Mouse (Mus musculus) kidney, embryonic 16.5 days (tissue): ENCODE measurements at regions not wholly inside any gene's neighbourhood (a gene's known extent, or its start where the extent isn't known, plus 50 kb on each side); places are given as distances from the start of the nearest gene placed in this dataset.
"Not testable (repeated sequence)": the region's sequence is repeated elsewhere in the genome, so short reads cannot be mapped to it uniquely, and the experiment has no call there.

Experiments
- ATAC-seq: fragments of 200-750 bp; cut with Nextera tagmentation; 2 replicates; pipeline ENCODE4 v1.8.0; 2017; ENCODE audit warnings: moderate TSS enrichment; ENCODE audit not compliant: low FRiP score, low TSS enrichment
- H3K27ac ChIP-seq: fragments of 300-500 bp; sonication (generic); 2 replicates; pipeline ENCODE4 v1.5.1; 2014; ENCODE audit warnings: low read length
- H3K27me3 ChIP-seq: fragments of 300-500 bp; sonication (generic); 2 replicates; pipeline ENCODE4 v1.6.1; 2014; ENCODE audit warnings: low read length, control low read depth, mixed read lengths; ENCODE audit not compliant: insufficient read depth
- H3K36me3 ChIP-seq: fragments of 300-500 bp; sonication (generic); 2 replicates; pipeline ENCODE4 v1.6.1; 2014; ENCODE audit warnings: low read length, control low read depth, mixed read lengths; ENCODE audit not compliant: insufficient read depth
- H3K4me1 ChIP-seq: fragments of 300-500 bp; sonication (generic); 2 replicates; pipeline ENCODE4 v1.6.1; 2014; ENCODE audit warnings: low read length, control low read depth, mixed read lengths; ENCODE audit not compliant: insufficient read depth
- H3K4me2 ChIP-seq: fragments of 300-500 bp; sonication (generic); replicated peaks from 2 replicates; pipeline ENCODE4 v1.6.1; 2014; ENCODE audit warnings: low read depth, low read length
- H3K4me3 ChIP-seq: fragments of 300-500 bp; sonication (generic); 2 replicates; pipeline ENCODE4 v1.5.1; 2014; ENCODE audit warnings: mild to moderate bottlenecking, low read length
- H3K9ac ChIP-seq: fragments of 300-500 bp; sonication (generic); replicated peaks from 2 replicates; pipeline ENCODE4 v1.6.1; 2014; ENCODE audit warnings: low read length
- H3K9me3 ChIP-seq: fragments of 300-500 bp; sonication (generic); 2 replicates; pipeline ENCODE4 v1.6.1; 2016; ENCODE audit warnings: low read length, control low read depth
- WGBS: fragments of 180-500 bp; shearing (Covaris S2); extraction: QIAGEN DNeasy Blood & Tissue Kit; methylation state at CpG from one replicate; pipeline ENCODE4 v1.1.7; 2014; 5-methylcytosine and 5-hydroxymethylcytosine counted together

GRCm38 (mm10) chr6:112564119-112564518 lies 74.4 kb upstream of the Oxtr start:
- H3K9ac ChIP-seq, ATAC-seq, H3K4me1 ChIP-seq, H3K36me3 ChIP-seq, H3K4me3 ChIP-seq, H3K27me3 ChIP-seq, H3K9me3 ChIP-seq, H3K4me2 ChIP-seq, H3K27ac ChIP-seq: not testable (repeated sequence)
- 83% methylated on average over 5 of the region's 5 CpGs for WGBS

GRCm38 (mm10) chr6:112563659-112564058 lies 73.9 kb upstream of the Oxtr start:
- H3K27ac ChIP-seq, H3K36me3 ChIP-seq, H3K4me1 ChIP-seq, H3K4me2 ChIP-seq, ATAC-seq, H3K9me3 ChIP-seq, H3K27me3 ChIP-seq, H3K9ac ChIP-seq, H3K4me3 ChIP-seq: not testable (repeated sequence)
- WGBS: 96% methylated on average over 17 of the region's 17 CpGs

GRCm38 (mm10) chr6:112562039-112562438 lies 72.3 kb upstream of the Oxtr start:
- H3K9ac ChIP-seq: no peak overlapping the region
- no peak overlapping the region for H3K27ac ChIP-seq
- H3K4me1 ChIP-seq: 0 out of 2 replicates have a peak, but pooled peaks cover 4% of the 10 kb centered on the region
- no peaks in the 10 kb centered on the region for H3K9me3 ChIP-seq
- ATAC-seq: no peak
- no peak overlapping the region for H3K4me3 ChIP-seq
- 29% methylated on average over 10 of the region's 10 CpGs for WGBS
- H3K36me3 ChIP-seq: no peaks in the 10 kb centered on the region
- no peaks in the 10 kb centered on the region for H3K27me3 ChIP-seq
- no peak overlapping the region for H3K4me2 ChIP-seq

GRCm38 (mm10) chr6:112561568-112561967 lies 71.8 kb upstream of the Oxtr start:
- Histone ChIP-seq H3K4me1 (0 out of 2 replicates have a peak, but pooled peaks cover 4% of the 10 kb centered on the region), H3K27ac (no peak overlapping the region), H3K36me3 (no peaks in the 10 kb centered on the region), H3K9me3 (no peaks in the 10 kb centered on the region), H3K9ac (no peak overlapping the region), H3K27me3 (no peaks in the 10 kb centered on the region), H3K4me2 (no peak overlapping the region), H3K4me3 (no peak overlapping the region)
- ATAC-seq: no peak; the same call in 1 of the 2 replicates
- WGBS: 24% methylated on average over 7 of the region's 7 CpGs

- Histone ChIP-seq H3K4me2 (no peak overlapping the region), H3K4me3 (no peak overlapping the region), H3K36me3 (no peaks in the 10 kb centered on the region), H3K9me3 (no peaks in the 10 kb centered on the region), H3K27me3 (no peaks in the 10 kb centered on the region), H3K9ac (no peak overlapping the region), H3K27ac (no peak overlapping the region), H3K4me1 (0 out of 2 replicates have a peak, but pooled peaks cover 4% of the 10 kb centered on the region)
- WGBS: 92% methylated on average over 1 of the region's 1 CpGs
- no peak for ATAC-seq
Measured at GRCm38 (mm10) chr6:112559549-112559948, 69.8 kb upstream of the Oxtr start.

- no peak overlapping the region for H3K27ac ChIP-seq
- no peaks in the 10 kb centered on the region for H3K9me3 ChIP-seq
- peaks cover 18% of the 10 kb centered on the region for H3K4me1 ChIP-seq
- no peak overlapping the region for H3K4me3 ChIP-seq
- H3K9ac ChIP-seq: no peak overlapping the region
- no peak overlapping the region for H3K4me2 ChIP-seq
- no peaks in the 10 kb centered on the region for H3K36me3 ChIP-seq
- 91% methylated on average over 2 of the region's 2 CpGs for WGBS
- ATAC-seq: no peak
- no peaks in the 10 kb centered on the region for H3K27me3 ChIP-seq
Measured at GRCm38 (mm10) chr6:112557516-112557915, 67.8 kb upstream of the Oxtr start.

- H3K27me3 ChIP-seq: no peaks in the 10 kb centered on the region
- no peaks in the 10 kb centered on the region for H3K36me3 ChIP-seq
- H3K9ac ChIP-seq: no peak overlapping the region
- no peak overlapping the region for H3K4me3 ChIP-seq
- 73% methylated on average over 4 of the region's 4 CpGs for WGBS
- H3K27ac ChIP-seq: no peak overlapping the region
- no peaks in the 10 kb centered on the region for H3K9me3 ChIP-seq
- peaks cover 16% of the 10 kb centered on the region for H3K4me1 ChIP-seq
- H3K4me2 ChIP-seq: no peak overlapping the region
- no peak for ATAC-seq
Measured at GRCm38 (mm10) chr6:112556401-112557165, 66.8 kb upstream of the Oxtr start.

- Histone ChIP-seq H3K9me3 (no peaks in the 10 kb centered on the region), H3K36me3 (no peaks in the 10 kb centered on the region), H3K9ac (no peak overlapping the region), H3K4me2 (no peak overlapping the region), H3K4me1 (peaks cover 15% of the 10 kb centered on the region), H3K27ac (no peak overlapping the region), H3K4me3 (no peak overlapping the region), H3K27me3 (no peaks in the 10 kb centered on the region)
- 83% methylated on average over 4 of the region's 4 CpGs for WGBS
- no peak for ATAC-seq
Measured at GRCm38 (mm10) chr6:112554091-112554490, 64.3 kb upstream of the Oxtr start.

- Histone ChIP-seq H3K9me3 (no peaks in the 10 kb centered on the region), H3K4me2 (no peak overlapping the region), H3K9ac (no peak overlapping the region), H3K27me3 (no peaks in the 10 kb centered on the region), H3K36me3 (no peaks in the 10 kb centered on the region), H3K27ac (peak overlapping the region; percentile 47; the same call in 1 of the 2 replicates), H3K4me3 (no peak overlapping the region), H3K4me1 (peaks cover 15% of the 10 kb centered on the region)
- peak; percentile 74 for ATAC-seq
- WGBS: 27% methylated on average over 5 of the region's 5 CpGs
Measured at GRCm38 (mm10) chr6:112553231-112553920, 63.6 kb upstream of the Oxtr start.

- peaks cover 15% of the 10 kb centered on the region for H3K4me1 ChIP-seq
- H3K27me3 ChIP-seq: no peaks in the 10 kb centered on the region
- H3K36me3 ChIP-seq: no peaks in the 10 kb centered on the region
- no peak overlapping the region for H3K4me3 ChIP-seq
- WGBS: 55% methylated on average over 4 of the region's 4 CpGs
- H3K27ac ChIP-seq: no peak overlapping the region
- H3K9ac ChIP-seq: no peak overlapping the region
- H3K9me3 ChIP-seq: no peaks in the 10 kb centered on the region
- no peak overlapping the region for H3K4me2 ChIP-seq
- ATAC-seq: peak; percentile 49; the same call in 1 of the 2 replicates
Measured at GRCm38 (mm10) chr6:112552560-112552959, 62.8 kb upstream of the Oxtr start.
